Mouse (Mus musculus) neural tube, embryonic 12.5 days (tissue): ENCODE data around the gene Hoxa5. TPM values are rescaled to one million over a fixed set of nuclear protein-coding genes. Genes with fewer than 3 reads are reported as not detected.

Experiments used
- ATAC-seq: fragments of 200-750 bp; cut with Nextera tagmentation; 2 replicates; pipeline ENCODE4 v1.8.0; 2017; ENCODE audit warnings: low read depth, mild to moderate bottlenecking, moderate TSS enrichment, moderate library complexity; ENCODE audit not compliant: low FRiP score
- H3K27ac ChIP-seq: fragments of 300-500 bp; sonication (generic); 2 replicates; pipeline ENCODE4 v1.5.1; 2016
- H3K27me3 ChIP-seq: fragments of 300-500 bp; sonication (generic); replicated peaks from 2 replicates; pipeline ENCODE4 v1.6.1; 2016; ENCODE audit warnings: mild to moderate bottlenecking
- H3K36me3 ChIP-seq: fragments of 300-500 bp; sonication (generic); 2 replicates; pipeline ENCODE4 v1.6.1; 2016; ENCODE audit warnings: mild to moderate bottlenecking
- H3K4me1 ChIP-seq: fragments of 300-500 bp; sonication (generic); 2 replicates; pipeline ENCODE4 v1.6.1; 2016
- H3K4me2 ChIP-seq: fragments of 300-500 bp; sonication (generic); replicated peaks from 2 replicates; pipeline ENCODE4 v1.6.1; 2016; ENCODE audit warnings: mild to moderate bottlenecking
- H3K4me3 ChIP-seq: fragments of 300-500 bp; sonication (generic); 2 replicates; pipeline ENCODE4 v1.5.1; 2016
- H3K9ac ChIP-seq: fragments of 300-500 bp; sonication (generic); 2 replicates; pipeline ENCODE4 v1.6.1; 2016; ENCODE audit warnings: mild to moderate bottlenecking
- H3K9me3 ChIP-seq: fragments of 300-500 bp; sonication (generic); 2 replicates; pipeline ENCODE4 v1.6.1; 2016; ENCODE audit warnings: mild to moderate bottlenecking
- WGBS: fragments of 180-500 bp; shearing (Covaris S2); methylation state at CpG from one replicate; pipeline ENCODE4 v1.1.7; 2016; 5-methylcytosine and 5-hydroxymethylcytosine counted together
- polyA plus RNA-seq: library from polyadenylated mRNA; unstranded; fragments of >200 nt; fragmentation: Nextera tagmentation; extraction: Ambion mirVana; gene quantifications from 2 replicates; pipeline ENCODE4 v1.2.1, GENCODE M21; 2016

Hoxa5 gene
- polyA plus RNA-seq, 1 experiment from 2014 or later: 72.6 TPM

- peak overlapping the region; percentile 99 for H3K4me2 ChIP-seq
- peak overlapping the region; percentile 77 for H3K27ac ChIP-seq
- H3K4me1 ChIP-seq: peaks cover 99% of the 10 kb centered on the region
- H3K9me3 ChIP-seq: no peaks in the 10 kb centered on the region
- peak overlapping the region; percentile 33 for H3K9ac ChIP-seq
- ATAC-seq: no peak
- no peak overlapping the region for H3K4me3 ChIP-seq
- no peaks in the 10 kb centered on the region for H3K27me3 ChIP-seq
- H3K36me3 ChIP-seq: peaks cover 14% of the 10 kb centered on the region
- 10% methylated on average over 10 of the region's 10 CpGs for WGBS
These were observed 20.9 kb downstream of the Hoxa5 start for GRCm38 (mm10) chr6:52183311-52184080.

- Histone ChIP-seq H3K36me3 (peaks cover 14% of the 10 kb centered on the region), H3K27ac (peak overlapping the region; percentile 77; the same call in 1 of the 2 replicates), H3K4me3 (no peak overlapping the region), H3K27me3 (no peaks in the 10 kb centered on the region), H3K4me2 (peak overlapping the region; percentile 99), H3K9ac (peak overlapping the region; percentile 33; the same call in 1 of the 2 replicates), H3K9me3 (no peaks in the 10 kb centered on the region), H3K4me1 (peaks cover 98% of the 10 kb centered on the region)
- 21% methylated on average over 1 of the region's 1 CpGs for WGBS
- no peak for ATAC-seq
These were observed 21.6 kb downstream of the Hoxa5 start for GRCm38 (mm10) chr6:52182793-52183192.

- no peak for ATAC-seq
- no peaks in the 10 kb centered on the region for H3K27me3 ChIP-seq
- H3K9ac ChIP-seq: 0 out of 2 replicates have a peak overlapping the region, but pooled peaks have one; percentile 4
- peaks cover 98% of the 10 kb centered on the region for H3K4me1 ChIP-seq
- no peaks in the 10 kb centered on the region for H3K9me3 ChIP-seq
- no peak overlapping the region for H3K4me3 ChIP-seq
- 16% methylated on average over 2 of the region's 2 CpGs for WGBS
- H3K27ac ChIP-seq: no peak overlapping the region
- peak overlapping the region; percentile 99 for H3K4me2 ChIP-seq
- H3K36me3 ChIP-seq: peaks cover 14% of the 10 kb centered on the region
These were observed 22.4 kb downstream of the Hoxa5 start for GRCm38 (mm10) chr6:52182030-52182429.

DNA sequence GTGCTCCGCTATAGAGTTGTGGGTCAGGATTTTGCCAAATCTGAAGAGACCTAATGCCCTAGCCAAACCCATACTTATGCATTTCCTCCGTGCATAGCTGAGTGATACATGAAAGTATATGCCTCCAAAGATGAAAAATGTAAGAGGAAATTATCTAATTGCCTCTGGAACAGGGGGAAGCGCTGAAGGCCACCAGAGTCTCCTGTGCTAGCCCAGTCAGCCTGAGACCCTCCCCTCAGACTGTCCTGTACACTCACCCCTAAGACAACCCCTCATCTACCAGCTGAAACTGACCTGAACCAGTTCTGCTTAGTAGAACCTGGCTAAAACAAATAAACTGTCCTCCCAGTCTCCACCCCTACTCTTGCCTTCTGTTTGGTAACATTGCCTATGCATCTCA, 23.7 kb downstream of the Hoxa5 start:
- no peaks in the 10 kb centered on the region for H3K27me3 ChIP-seq
- peaks cover 93% of the 10 kb centered on the region for H3K4me1 ChIP-seq
- H3K27ac ChIP-seq: peak overlapping the region; percentile 100
- 9% methylated on average over 3 of the region's 3 CpGs for whole genome bisulfite sequencing
- H3K4me2 ChIP-seq: peak overlapping the region; percentile 99
- peaks cover 14% of the 10 kb centered on the region for H3K36me3 ChIP-seq
- H3K4me3 ChIP-seq: peak overlapping the region; percentile 78
- peak overlapping the region; percentile 93 for H3K9ac ChIP-seq
- no peak for ATAC-seq
- no peaks in the 10 kb centered on the region for H3K9me3 ChIP-seq

DNA sequence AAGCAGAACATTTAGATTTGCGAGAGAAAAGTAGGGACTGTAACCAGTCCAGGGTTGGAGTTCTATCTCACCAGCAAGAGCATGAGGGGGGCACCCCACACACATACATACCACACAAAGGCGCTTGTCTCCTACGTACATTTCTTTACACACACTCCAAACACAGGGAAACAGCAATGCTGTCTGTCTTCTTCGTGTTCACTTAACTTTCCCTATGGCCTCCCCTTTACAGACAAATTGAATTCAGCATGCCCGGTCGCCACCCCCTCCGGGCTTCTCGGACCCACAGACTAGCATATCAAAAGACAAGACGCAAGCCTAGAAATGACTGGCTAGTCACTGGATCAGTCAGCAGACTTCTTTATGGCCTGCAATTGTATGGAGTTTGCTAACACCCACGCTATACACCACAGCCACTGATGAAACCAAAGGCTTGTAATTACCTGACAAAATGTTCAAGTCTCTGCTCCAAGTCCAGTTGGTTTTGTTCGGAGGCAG, 24.1 kb downstream of the Hoxa5 start:
- Histone ChIP-seq H3K27ac (peak overlapping the region; percentile 100), H3K4me2 (peak overlapping the region; percentile 99), H3K9ac (peak overlapping the region; percentile 93), H3K9me3 (no peaks in the 10 kb centered on the region), H3K27me3 (no peaks in the 10 kb centered on the region), H3K36me3 (peaks cover 14% of the 10 kb centered on the region), H3K4me3 (peak overlapping the region; percentile 78), H3K4me1 (peaks cover 92% of the 10 kb centered on the region)
- WGBS: 3% methylated on average over 11 of the region's 11 CpGs
- ATAC-seq: no peak

DNA sequence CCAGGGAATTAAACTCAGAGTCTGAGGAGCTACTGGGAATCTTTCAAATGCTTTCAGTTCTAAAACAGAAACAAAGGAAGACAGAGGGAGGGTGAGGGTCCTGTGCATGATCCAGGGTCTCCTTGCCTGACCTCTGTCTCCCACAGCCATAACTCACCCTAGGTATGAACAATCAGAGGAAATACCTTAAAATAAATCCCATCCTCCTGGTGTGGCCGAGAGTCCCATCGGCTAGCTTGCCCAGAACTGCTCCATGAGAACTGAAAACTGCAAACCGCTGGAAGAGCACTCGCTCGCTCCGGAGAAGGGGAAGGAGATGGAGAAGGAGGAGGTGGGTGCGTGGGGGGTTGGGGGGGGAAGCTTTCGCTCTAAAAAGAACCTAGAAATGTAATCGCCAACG, 24.7 kb downstream of the Hoxa5 start:
- Histone ChIP-seq H3K4me2 (peak overlapping the region; percentile 99), H3K27me3 (no peaks in the 10 kb centered on the region), H3K9me3 (no peaks in the 10 kb centered on the region), H3K4me1 (peaks cover 91% of the 10 kb centered on the region), H3K27ac (peak overlapping the region; percentile 100), H3K36me3 (peaks cover 14% of the 10 kb centered on the region), H3K9ac (peak overlapping the region; percentile 93), H3K4me3 (peak overlapping the region; percentile 78)
- WGBS: 2% methylated on average over 10 of the region's 10 CpGs
- no peak for ATAC-seq

GRCm38 (mm10) chr6:52178918-52179665, 25.3 kb downstream of the Hoxa5 start:
- peak overlapping the region; percentile 78 for H3K4me3 ChIP-seq
- ATAC-seq: no peak
- peak overlapping the region; percentile 100 for H3K27ac ChIP-seq
- no peaks in the 10 kb centered on the region for H3K9me3 ChIP-seq
- WGBS: under 1% methylated on average over 4 of the region's 4 CpGs
- peak overlapping the region; percentile 93 for H3K9ac ChIP-seq
- H3K4me2 ChIP-seq: peak overlapping the region; percentile 99
- H3K4me1 ChIP-seq: peaks cover 88% of the 10 kb centered on the region
- peaks cover 14% of the 10 kb centered on the region for H3K36me3 ChIP-seq
- H3K27me3 ChIP-seq: no peaks in the 10 kb centered on the region

- Histone ChIP-seq H3K4me2 (peak overlapping the region; percentile 99), H3K9me3 (no peaks in the 10 kb centered on the region), H3K4me1 (peaks cover 85% of the 10 kb centered on the region), H3K27ac (peak overlapping the region; percentile 100), H3K9ac (peak overlapping the region; percentile 93), H3K4me3 (peak overlapping the region; percentile 78), H3K36me3 (peaks cover 14% of the 10 kb centered on the region), H3K27me3 (no peaks in the 10 kb centered on the region)
- no peak for ATAC-seq
- WGBS: 3% methylated on average over 9 of the region's 9 CpGs
These were observed 26.6 kb downstream of the Hoxa5 start for GRCm38 (mm10) chr6:52177806-52178205.

DNA sequence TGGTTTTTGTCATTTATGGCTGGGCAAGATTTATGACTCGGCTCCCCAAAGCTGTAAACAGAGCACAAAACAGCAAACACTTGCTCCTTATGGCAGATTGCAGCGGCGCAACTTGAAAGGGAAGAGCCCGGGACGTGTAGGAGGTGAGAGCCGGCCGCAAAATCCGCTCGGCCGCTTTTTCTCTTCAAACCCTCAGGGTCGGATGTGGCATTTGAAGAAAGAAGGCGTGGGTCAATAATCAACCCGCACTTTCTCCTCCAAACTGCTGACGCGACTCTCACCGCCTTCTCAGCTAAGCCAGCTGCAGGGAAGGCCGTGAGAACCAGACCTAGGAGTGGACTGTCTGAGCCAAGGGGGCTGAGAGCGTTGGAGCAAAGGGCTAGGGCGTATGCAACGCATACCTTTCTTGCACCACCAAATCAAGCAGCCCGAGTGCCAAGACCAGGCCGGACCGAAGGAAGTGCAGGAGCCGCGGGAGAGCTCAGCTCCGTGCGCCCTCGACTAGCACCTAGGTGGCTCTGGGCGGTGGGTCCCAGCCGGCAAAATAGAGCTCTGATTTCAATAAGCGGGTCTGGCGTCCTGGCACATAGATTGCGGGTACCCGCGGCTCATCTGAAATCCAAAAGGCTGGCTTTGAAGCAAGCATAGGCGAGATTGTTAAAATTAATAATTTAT, 27.2 kb downstream of the Hoxa5 start, which contains the start of gene 5730596B20Rik:
Gene 5730596B20Rik (plus strand): TSS at position 438 of the 675 bp plus-strand sequence.
- Histone ChIP-seq H3K4me1 (peaks cover 83% of the 10 kb centered on the region), H3K4me3 (peak within 1 kb of the TSS; percentile 78), H3K36me3 (peaks cover 15% of the 10 kb centered on the region), H3K27me3 (no peaks in the 10 kb centered on the region), H3K27ac (peak within 1 kb of the TSS; percentile 100), H3K4me2 (peak within 1 kb of the TSS; percentile 99), H3K9ac (peak within 1 kb of the TSS; percentile 93), H3K9me3 (no peaks in the 10 kb centered on the region)
- under 1% methylated on average over 36 of the region's 36 CpGs for WGBS
- ATAC-seq: peak; percentile 38

- Histone ChIP-seq H3K9ac (peak overlapping the region; percentile 93), H3K36me3 (peaks cover 13% of the 10 kb centered on the region; the same call in 1 of the 2 replicates), H3K9me3 (no peaks in the 10 kb centered on the region), H3K27ac (peak overlapping the region; percentile 100), H3K4me3 (peak overlapping the region; percentile 78), H3K4me1 (peaks cover 83% of the 10 kb centered on the region), H3K27me3 (no peaks in the 10 kb centered on the region), H3K4me2 (peak overlapping the region; percentile 99)
- under 1% methylated on average over 6 of the region's 6 CpGs for WGBS
- no peak for ATAC-seq
These were observed 28.0 kb downstream of the Hoxa5 start for GRCm38 (mm10) chr6:52176391-52176790.

DNA sequence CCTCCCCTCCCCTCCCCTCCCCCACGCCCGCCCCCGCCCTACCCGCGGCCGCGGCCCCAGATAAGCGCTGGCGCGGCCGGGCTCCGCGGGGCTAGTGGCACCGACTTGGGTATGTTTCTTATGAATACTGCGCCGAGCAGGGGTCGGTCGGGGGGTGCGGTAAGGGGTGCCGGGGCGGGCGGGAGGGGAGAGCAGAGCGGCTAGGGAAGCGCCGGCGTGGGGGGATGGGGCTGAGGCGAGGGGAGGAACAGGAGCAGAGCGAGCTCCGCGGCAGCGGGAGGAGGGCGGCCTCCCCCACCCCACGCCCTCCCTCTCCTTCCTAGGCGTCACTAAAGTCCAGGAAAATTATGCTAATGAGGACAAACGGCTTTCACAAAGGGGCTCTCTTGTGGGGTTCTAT, 28.5 kb downstream of the Hoxa5 start:
- H3K4me2 ChIP-seq: peak overlapping the region; percentile 99
- H3K9me3 ChIP-seq: no peaks in the 10 kb centered on the region
- peaks cover 83% of the 10 kb centered on the region for H3K4me1 ChIP-seq
- 3% methylated on average over 22 of the region's 35 CpGs for WGBS
- H3K9ac ChIP-seq: peak overlapping the region; percentile 93
- H3K36me3 ChIP-seq: peaks cover 7% of the 10 kb centered on the region; the same call in 1 of the 2 replicates
- H3K4me3 ChIP-seq: peak overlapping the region; percentile 78
- ATAC-seq: peak; percentile 55
- no peaks in the 10 kb centered on the region for H3K27me3 ChIP-seq
- H3K27ac ChIP-seq: peak overlapping the region; percentile 100
